Mouse (Mus musculus) spleen, adult 18-20 months (tissue): ENCODE measurements at regions not wholly inside any gene's neighbourhood (a gene's known extent, or its start where the extent isn't known, plus 50 kb on each side); places are given as distances from the start of the nearest gene placed in this dataset.

Source experiments
- DNase-seq, 2 experiments: peaks; one replicate each; pipeline ENCODE4 v3.0.0; 2022; ENCODE audit warnings: mixed read lengths in 2 of 2

DNA sequence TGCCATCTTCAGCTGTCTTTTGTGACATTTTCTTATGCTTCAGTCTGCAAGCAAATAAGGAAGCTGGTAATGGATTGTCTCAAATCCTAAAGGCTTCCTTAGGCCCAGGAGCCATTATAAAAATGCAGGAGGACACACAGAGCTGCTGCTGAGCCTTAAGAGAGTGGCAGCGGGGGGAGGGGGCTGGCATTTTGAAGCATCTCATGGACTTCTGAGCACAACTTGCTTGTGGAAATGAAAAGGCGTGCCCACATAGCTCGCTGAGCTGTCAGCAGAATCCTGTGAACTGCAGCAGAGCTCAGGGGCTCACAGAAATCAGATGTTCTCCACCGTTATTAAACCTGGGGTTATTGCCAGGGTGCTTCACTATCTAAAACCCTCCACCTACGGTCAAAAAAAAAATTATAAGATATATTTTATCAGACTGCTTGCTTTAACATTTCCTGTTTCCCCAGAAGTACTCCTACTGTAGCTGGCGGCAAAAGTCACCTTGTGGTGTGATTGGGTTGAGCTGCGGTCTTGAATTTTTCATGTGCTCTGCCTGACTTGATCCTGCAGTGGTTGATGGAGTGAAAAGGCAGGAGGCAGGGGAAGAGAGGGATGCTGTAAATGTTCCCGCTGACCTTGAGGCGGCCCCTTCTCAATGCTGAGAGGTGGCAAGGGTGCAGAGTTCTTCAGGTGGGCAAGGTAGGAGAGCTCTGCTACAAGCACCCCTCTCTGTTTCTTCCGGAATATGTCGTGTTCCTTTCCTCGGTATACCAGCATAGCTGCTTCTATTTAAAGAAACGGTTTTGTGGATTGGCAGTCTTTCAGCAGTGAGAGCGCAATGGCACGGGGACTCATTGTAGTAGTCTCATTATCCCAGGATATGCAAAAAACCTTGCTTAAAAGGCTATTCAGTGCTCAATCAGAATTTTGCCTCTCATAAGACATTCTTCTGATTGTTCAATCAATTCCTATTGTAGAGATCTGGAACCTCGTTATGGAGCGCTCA lies 71.4 kb upstream of the Krr1 start:
- no peak for DNase-seq

DNA sequence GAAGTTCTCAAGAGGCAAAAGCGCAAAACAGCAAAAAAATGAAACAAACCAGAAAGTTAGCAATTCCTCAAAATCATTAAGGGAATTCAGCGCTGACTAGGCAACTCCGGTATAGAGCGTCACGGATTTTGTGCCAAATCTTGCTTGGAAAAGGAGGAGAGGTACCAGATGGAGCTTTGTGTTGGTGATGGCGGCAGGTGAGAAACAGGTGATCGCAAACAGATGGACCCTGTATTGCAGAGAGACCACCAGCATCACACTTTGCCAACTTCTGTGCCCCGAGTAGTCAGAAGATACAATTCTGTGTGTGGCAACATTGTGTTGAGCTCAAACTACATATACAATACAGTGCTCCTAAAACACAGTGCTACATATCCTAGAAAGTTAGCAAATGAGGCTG lies 68.5 kb upstream of the Krr1 start:
- DNase-seq = no peak

DNA sequence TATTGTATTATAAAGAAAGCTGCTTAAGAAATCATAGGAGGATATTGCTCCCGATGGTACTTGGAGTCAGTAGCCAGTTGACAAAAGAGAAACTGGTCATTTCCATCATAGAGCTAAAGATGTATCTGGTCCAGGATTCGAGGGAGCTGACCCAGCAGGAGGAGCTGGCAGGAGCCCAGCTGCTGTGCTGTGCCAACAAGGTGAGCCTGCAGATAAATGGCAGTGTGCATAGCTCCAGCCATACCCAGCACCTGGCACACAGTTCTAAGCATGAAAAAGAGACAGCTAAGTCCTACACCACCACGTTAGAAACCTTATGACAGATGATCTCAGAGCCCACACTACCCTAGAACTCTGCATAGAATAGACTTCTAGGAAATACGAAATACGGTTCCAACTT lies 64.6 kb upstream of the Krr1 start:
- no peak for DNase-seq

DNA sequence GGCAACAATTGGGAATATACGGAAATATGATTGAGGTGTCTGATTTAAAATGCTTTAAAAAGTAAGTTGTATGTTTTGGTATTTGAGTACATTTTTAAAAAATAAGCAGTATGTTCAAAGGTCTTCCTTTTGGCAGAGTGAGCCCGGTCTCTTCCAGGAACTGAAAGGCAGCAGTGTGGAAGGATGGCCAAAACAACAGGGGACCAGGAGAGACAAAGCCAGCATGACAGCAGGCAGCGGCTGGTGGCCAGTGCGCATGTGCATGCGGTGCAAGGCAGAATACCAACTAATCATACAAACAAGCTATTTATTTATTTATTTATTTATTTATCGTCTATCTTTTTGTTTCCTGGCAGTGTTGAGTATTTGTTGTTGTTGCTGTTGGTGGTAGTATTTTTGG lies 59.9 kb upstream of the Krr1 start:
- no peak for DNase-seq

- no peak for DNase-seq
These were observed 59.2 kb upstream of the Krr1 start for GRCm38 (mm10) chr10:111913066-111913785.

DNA sequence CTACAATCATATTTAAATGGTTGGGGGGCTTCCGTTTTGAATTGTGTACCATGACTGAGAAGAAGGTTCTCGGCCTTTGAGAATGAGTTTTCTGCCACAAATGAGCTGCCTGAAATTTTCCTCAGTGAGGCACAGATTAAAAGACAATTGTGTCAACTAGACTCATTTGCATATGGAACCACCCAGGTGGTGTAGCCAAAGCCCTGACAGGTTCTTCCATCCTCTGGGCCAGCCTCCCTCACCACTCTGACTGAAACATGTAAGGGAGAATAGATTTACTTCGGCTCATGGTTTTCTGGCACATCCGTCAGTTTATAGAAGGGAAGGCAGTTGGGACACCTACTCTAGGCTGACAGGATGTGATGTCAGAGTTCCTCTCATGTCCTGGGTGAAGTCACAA lies 58.2 kb upstream of the Krr1 start:
- DNase-seq = no peak

- DNase-seq = no peak
These were observed 54.4 kb upstream of the Krr1 start for GRCm38 (mm10) chr10:111918071-111918507.

- DNase-seq = no peak
These were observed 53.0 kb upstream of the Krr1 start for GRCm38 (mm10) chr10:111919475-111919874.

GRCm38 (mm10) chr10:111921492-111921891 lies 51.0 kb upstream of the Krr1 start:
- no peak for DNase-seq
